Mouse (Mus musculus) layer of hippocampus, adult 9-11 months (tissue): ENCODE data around the gene Dusp28.

Source experiments
- DNase-seq: peaks from one replicate; pipeline ENCODE4 v3.0.0; 2022

Dusp28 gene

DNA sequence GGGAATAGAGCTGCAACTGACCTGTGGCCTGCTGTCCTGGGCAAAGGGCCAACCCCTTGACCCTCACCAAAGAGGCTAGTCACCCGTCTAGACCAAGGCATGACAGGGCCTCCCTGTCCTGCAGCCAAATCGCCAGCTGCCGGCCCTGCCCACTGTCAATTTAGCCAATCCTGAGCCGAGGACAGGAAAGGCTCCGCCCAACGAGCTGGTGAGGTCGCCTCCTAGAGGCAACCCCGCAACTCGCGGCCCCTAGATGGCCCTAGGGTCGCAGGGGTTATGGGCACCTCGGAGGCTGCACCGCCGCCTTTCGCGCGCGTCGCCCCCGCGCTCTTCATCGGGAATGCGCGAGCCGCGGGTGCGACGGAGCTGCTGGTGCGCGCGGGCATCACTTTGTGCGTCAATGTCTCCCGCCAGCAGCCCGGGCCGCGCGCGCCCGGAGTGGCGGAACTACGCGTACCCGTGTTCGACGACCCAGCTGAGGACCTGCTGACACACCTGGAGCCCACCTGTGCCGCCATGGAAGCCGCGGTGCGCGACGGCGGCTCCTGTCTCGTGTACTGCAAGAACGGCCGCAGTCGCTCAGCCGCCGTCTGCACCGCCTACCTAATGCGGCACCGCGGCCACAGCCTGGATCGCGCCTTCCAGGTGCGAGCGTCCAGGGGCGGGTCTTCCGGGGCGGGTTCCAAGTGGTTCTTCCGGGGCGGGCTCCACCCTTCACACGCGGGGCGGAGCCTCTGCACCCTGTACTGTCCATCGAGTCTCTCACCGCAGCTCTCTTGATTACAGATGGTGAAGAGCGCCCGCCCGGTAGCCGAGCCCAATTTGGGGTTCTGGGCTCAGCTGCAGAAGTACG lies at the start of gene Dusp28:
Gene Dusp28 (plus strand): TSS at position 203 of the 853 bp plus-strand sequence.
- DNase-seq = peak; percentile 90

DNA sequence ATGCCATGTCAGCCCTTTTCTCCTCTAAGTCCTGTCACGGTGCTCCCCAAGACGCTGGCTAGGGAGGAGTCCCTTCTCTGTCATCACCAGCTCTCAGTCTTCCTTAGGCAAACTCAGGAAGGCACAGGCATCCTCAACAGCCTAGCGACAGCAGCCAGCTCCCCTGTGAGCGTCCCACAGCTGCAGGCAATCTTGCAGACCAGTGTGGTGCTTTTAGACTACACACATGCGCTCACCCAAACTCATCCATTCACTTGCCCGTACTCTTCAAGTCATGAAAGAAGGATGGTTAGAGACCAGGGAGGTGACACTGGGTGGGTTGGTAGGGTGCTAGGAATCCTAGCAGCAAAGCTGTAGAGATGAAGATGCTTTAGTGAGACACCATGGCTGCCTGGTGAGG lies 45.3 kb upstream of the Dusp28 start:
- DNase-seq = no peak

DNA sequence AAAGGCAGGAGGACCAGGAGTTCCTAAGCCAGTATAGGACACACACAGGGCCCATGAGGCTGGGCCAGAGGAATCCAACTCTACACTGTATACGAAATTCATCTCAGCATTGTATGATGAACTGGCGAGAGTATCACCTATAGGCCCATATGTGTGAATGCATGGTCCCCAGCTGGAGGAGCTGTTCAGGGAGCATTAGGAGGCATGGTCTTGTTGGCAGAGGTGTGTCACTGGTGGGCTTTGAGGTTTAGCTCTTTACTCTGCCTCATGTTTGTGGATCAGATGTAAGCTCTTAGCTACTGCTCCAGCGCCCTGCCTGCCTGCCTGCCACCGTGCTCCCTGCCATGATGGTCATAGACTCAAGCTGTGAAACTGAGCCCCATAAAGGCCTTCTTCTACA lies 43.5 kb upstream of the Dusp28 start:
- DNase-seq = no peak

DNA sequence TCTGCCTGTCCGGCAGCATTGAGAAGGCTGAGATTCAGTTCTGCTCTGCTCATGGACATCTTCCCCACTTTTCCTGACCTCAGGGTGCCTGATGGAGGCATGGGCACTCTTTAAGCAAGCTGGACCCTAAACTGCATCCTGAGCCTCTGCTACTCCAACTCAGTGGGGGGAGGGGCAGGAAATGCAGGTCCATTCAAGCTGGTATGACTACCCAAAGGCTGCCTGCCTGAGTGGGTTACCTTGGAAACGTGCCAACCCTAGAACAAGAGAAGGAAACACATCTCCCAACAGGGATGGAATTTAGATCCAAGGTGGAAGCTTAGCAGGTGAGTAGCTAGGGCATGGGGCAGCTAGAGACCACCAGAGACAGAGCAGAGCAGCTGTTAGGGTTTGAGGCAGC lies 40.6 kb upstream of the Dusp28 start:
- DNase-seq = no peak

DNA sequence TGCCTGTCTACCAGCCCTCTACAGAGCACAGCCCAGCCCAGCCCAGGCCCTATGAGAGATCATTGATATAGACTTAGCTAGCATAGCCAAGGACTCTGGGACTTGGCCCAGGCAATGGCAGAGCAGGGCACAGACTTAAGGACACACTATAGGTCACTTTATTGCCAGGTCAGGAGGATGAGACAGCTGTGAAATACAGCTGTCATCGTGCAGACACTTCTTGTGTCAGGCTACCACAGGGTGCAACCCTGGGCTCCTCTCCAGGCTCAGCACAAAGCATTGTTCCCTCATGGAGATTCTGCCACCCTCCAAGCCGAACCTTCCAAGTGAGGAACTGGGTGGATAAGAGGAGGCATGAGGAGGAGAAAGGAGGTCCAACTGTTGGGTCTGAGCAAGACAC lies 36.8 kb upstream of the Dusp28 start:
- no peak for DNase-seq

DNA sequence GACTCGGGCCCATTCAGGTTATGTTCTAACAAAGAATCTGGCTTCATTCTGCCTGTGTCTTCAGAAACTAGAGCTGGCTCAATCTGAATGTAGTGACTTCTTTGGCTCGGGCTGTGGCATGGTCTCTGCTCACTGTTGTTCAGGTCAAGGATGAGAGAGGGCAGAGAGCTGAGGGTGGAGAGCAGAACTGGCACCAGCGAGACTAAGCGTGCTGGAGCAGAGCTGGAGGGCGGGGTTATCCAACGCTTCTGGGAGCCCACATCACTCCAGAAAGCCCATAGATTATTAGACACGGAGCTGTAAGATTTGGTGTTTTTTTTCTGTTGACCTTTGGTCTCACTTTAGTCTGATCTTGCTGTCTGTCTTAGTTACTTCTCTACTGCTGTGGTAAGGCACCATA lies 34.1 kb upstream of the Dusp28 start:
- DNase-seq = no peak

DNA sequence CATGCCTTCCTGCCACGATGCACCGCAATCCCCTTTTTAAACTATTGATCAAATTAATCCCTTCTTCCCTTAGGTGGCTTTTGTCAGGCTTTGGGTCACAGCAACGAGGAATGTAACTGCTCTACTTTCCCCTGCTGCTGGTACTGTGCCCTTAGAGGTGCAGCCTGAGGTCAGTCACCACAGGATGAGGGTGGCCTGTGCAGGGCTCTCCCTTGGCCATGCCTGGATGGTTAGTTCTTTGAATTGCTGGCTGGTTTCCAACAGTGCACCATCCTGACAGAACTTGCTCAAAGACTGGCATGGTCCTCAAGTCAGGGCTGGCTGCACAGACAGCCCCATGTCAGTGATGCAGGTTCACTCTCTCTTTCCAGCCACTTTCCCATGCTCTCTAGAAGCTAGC lies 32.8 kb upstream of the Dusp28 start:
- DNase-seq = no peak

DNA sequence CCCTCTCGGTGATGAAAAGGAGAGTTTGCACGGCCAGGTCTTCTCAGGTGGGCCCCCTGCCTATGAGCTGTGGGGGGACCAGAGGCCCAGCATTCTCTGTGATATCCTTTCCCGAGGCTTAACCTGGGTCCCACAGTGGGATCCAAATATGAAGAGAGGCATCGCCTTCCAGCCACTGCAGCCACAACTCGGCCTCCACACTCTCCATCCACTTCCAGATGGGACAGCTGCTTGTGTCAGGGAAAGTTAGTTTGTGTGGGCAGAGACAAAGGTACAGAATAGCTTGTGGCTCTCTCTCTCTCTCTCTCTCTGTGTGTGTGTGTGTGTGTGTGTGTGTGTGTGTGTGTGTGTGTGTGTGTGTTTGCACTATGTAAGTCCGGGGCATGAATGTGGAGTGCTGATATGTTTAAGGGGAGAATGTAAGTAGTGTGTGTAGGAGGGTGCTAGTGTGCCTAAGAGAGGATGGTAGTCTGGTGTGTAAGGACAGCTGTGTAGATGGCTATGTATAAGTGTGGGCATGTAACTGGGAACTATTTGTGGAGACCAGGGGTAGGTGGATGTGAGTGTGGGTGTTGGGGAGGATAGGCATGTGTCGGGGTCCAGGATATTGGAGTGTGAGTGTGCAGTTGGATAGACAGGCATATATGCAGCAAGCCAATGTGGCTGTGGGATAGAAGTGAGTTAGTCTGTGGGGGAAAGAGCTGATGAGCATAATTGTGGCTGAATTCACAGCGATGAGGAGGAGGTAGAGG lies 31.2 kb upstream of the Dusp28 start:
- DNase-seq = no peak

DNA sequence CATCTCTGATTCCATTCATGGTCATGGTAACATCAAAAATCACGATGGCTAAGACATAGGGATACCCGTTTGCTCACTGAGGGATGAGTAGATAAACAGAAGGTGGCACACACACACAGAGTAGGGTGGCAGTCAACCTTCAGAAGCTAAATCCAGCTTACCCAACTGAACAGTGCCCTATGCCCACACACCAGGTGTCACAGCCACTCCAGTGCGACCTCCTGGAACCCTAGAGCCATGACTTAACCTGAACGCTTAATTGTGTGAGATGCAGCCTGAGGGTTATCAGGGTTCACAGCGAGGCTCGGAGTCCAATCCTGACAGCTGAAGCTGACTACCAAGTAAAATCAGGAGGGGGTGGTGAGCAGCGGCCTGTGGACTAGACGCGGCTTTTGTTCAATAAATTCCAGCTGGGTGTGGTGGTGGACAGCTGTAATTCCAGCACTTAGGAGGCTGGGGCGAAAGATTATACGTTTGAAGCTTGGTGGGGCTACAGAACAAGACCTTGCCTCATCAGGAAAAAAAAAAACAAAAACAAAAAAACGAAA lies 29.3 kb upstream of the Dusp28 start:
- DNase-seq = no peak

DNA sequence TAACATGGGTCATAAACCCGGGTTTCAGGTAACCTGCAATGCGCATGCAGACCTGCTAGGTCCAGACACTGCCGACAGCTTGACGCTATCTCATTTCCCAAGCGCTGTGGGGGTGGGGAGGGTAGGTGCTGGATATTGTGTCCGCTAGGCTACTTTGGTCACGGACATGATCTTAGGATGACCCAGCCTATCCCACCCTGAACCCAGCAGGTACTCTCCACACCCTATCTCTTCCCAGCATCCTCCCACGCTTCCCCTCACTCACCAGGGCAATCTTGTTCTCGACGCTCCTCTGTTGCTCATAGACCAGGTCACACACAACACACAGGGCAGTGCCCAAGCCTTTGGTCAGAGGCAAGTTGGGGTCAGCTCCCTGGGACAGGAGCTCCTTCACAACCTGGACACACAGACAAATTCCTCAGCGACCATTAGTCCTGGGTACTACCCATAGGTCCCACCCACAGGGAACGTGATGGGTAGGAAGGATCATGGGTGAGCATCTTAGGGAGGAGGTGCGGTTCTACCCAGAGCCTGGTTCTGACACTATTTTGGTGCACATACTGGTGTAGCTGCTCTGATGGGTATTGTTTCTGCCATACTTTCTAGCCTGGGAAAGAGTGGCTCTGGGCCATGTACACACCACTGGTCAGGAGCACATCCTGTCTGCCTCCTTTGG lies 28.6 kb upstream of the Dusp28 start:
- no peak for DNase-seq

DNA sequence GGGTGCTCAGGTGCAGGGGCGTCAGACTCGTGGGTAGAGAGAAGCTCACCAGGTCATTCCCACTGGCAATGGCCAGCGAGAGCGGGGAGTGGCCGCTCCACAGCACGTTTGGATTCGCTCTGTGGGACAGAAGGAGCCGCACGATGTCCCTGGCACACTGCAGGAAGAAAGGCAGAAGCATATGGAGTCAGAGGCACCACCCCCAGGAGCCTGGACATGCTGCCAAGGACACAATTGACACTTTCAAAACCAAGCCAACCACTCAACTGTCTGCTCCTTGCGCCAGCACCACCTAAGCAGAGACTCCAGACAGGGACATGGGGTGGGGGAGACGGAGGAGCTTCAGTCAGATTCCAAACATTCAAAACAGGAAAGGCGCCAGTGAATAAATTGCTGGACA lies 27.5 kb upstream of the Dusp28 start:
- peak; percentile 75 for DNase-seq

DNA sequence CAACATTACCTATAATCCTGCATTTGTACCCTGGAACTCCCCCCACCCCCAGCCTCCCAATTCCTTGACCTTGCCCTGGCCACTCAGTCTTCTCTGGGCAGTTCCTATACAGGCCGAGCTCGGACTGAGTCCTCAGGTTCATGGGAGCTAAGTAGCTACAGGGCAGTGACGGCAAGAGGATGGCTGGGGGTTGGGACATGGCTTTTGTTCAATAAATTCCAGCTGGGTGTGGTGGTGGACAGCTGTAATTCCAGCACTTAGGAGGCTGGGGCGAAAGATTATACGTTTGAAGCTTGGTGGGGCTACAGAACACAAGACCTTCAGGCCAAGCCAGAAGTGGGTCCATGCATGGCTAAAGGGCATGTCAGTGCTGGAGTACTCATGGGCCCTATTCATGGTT lies 26.7 kb upstream of the Dusp28 start:
- no peak for DNase-seq

DNA sequence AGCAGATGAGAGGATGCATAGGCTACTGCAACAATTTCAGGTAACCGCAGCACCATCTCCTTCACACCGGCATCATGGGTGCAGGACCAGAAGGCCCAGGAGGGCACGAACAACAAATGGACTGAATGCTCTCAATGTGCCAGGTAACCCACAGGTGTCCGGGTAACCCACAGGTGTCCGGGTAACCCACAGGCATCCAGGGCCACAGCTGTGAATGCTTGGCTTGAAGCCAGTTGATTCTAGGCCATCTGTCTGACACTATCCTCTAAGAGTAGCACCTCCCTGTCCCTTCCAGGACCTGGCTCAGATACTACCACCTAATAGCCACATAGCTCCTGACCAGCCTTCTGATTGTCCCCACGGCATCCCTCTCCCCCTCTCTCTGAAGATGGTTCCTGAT lies 24.8 kb upstream of the Dusp28 start:
- no peak for DNase-seq

DNA sequence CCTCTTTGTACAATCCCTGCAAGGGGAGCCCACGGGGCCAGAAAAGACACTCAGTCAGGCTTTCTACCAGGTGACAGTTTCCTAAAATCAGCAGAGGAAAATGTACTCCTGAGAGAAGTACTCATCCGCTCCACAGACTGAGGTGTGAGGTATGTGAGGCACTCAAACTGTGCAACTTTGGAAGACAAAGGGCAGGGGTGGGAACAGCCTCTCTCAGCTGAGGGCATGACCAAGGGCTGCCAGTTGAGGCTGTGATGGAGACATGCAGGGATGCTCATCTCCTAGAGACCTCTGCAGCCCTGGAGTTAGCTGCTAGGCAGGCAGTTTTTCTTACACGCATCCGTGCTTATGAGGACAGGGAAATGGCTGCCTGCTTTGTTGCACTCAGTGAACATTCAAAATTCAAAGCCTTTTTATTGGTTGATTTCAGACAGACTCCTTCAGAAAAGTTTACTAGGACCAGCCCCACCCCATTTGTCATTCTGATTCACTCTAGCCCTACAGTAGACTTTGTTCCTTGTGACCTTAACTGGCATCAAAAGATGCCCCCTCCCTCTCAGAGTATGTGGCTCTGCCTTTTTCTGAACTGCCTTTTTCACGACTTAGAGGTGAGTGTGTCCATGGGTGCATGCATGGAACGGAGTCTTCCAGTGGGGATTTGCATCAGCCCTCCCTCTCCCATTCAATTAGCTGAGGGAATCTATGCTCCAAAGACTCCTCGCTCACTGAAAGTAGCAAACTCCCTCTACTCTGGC lies 17.7 kb upstream of the Dusp28 start:
- DNase-seq = no peak

DNA sequence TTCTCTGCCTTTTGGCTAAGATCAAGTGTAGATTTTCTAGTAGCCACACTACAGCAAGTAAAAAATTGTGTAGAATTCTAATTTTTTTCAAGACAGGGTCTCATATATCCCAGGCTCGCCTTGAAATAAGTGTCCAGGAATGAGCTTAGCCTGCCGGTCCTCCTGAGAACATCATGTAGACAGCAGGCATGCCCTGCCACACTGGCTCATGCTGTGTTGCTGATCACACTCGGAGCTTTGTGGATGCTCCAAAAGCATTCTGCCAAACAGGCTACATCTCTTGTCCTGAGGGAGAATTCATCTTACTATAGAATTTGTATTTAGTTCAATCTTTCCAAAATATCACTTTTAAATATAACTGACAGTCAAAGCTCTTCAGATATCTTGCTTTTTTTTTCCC lies 14.0 kb upstream of the Dusp28 start:
- DNase-seq = no peak

DNA sequence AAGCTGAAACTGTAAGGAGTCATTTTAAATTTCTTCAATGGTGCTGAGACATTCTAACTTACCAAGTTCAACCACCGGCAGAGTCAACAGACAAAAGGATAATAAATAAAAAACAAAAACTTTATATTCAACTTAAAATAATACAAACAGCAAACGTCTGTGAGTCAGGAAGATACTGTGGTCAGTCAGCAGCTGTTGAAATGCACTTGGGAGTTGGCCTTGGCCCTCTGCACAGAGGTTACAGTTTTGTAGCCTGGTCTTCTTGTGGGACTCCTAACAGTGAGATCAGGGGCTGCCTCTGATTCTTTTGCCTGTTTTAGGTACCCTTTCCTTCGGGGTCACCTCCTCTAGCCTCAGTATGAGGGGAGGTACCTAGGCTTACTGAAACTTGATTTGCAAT lies 12.9 kb upstream of the Dusp28 start:
- DNase-seq = no peak

DNA sequence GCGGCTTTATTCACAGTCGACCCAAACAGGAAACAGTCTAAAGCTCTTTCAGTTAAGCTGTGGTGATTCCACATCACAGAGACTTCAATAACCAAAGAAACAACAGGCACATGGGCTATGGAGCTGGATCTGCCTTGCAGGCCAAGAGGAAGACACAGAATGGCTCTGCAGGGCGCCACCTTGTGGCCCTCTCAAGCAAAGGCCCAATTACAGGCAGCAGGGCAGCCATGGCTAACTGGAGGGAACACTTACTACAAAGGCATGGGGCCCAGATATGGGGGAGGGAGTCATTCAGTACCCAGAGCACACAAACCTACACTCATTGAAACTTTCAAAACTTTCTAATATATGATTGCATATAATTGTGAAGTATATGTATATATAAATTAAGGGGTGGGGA lies 11.7 kb upstream of the Dusp28 start:
- peak; percentile 82 for DNase-seq

DNA sequence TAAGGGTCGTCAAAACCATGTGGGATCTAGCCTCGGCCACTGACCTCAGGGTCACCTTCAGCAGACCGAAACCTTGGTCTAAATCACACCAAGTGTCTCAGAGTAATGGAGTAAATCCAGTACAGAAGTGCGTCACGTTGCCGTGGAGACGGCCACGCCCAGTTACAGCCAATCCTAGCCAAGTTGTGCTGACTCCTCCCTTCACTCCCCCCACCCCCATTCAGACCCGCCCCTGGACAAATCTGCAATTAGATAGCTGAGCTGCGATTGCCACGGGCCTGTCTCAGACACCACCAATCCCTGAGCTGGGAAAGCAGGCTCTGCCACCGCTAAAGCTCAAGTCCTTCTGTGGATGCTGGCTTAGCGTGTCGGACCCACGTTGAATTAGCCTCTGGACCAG lies 4.0 kb upstream of the Dusp28 start, which contains the start of gene Ankmy1:
Gene Ankmy1 (minus strand): TSS at position 121 of the 400 bp plus-strand sequence.
- peak; percentile 66 for DNase-seq

DNA sequence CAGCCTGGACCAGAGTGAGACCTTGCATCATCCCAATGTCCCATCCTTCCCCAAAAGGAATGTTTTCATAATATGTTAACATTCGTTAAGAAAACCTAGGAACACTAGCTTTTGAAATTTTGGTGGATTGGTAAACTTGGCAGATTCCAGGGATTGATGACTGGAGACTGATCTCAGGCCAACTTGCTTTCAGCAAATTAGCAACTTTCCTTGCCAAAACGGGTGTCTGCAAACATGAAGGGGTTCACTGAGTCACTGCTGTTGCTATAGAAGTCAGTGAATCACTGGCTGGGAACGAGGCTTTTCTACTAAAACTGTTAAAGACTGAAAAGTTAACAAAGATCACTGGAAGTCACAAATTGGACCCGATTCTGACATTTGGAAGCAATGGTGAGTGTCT lies 3.2 kb upstream of the Dusp28 start:
- peak; percentile 72 for DNase-seq

DNA sequence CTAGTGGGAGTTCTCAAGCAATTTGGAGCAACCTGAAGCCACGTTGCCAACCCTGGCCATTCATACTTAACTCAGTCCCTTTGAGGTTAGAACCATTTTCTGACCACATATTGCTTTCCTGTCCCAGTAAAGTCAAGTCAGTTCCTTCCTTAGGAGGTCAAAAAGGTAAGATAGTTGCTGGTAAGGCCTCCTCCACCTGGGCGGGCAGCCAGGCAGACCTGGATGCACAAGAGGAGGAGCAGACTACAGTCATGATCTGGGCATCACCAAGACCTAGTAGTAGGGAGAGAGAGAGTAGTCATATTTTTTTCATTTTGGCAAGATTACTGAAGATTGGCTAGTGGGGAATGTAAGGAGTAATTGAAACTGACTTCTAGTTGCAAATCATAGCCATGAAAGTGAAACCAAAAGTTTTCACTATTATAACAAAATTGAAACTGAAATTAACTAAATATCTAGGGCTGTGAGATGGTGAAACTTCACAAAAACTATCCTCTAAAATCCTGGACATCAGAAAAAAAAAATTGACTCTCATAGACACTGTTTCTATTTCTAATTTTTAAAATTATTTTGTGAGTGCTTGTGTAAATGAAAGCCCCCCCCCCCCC lies 974 bp upstream of the Dusp28 start:
- DNase-seq = no peak

DNA sequence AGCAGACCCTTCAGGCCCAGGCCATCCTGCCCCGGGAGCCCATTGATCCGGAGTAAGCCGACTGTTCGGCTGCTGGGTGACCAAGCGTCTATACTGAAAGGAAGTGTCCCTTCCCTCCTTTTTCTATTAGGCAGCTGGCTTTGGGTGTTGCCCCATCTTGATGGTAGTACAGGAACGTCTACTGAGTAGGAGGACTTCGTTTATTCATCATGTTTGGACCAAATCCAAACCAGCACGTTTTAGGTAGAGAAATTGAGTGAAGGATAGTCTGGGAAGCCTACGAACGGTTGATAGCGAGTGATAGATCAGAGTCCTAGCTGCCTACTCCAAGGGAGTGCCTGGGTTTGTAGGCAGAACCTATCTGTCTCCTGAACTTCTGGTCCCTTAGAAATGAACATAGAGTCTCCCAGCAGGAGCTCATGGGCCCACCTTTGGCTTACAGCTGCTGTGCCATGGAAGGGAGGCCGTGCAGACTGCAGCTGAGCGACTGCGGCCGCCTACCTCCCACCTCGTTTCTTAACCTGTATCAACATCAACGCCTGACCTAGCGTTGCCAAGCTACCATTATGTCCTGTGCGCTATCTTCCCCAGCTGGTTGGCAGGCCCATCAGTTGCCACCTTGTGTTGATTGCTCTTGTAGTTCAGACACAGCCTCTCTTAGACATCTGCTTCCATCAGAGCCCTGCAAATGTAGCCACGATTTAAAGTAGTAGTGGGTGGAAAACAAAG lies 1.0 kb downstream of the Dusp28 start:
- no peak for DNase-seq

DNA sequence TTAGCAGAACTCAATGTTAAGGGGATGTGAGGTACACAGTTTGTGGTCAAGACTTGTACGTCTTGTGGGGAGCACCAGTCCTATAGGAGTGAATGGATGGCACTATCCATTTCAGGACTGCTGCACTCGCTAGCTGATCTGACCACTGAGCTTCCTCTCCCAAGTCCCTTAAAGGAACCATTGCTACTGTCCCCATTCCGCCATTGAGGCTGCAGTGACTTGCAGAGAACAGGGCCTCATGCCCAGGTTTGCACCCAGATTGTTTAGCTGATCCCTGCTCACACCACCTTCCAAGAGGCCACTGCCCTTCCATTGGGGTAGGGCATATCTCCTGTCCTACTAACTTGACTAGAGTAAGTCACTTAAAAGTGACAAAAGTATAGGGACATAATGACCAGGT lies 1.9 kb downstream of the Dusp28 start:
- no peak for DNase-seq
